Mouse (Mus musculus) c-Kit-positive CD71-positive TER-119-negative erythroid progenitor cells, embryonic 14.5 days (primary cell): ENCODE data around the gene Gm28308.

Experiments used
- DNase-seq: peaks from one replicate; pipeline ENCODE4 v3.0.0-alpha.2; 2013; ENCODE audit warnings: low read depth

The Gm28308 gene

GRCm38 (mm10) chr6:52153270-52153669, 59.9 kb downstream of the Gm28308 start:
- no peak for DNase-seq

- no peak for DNase-seq
Measured at GRCm38 (mm10) chr6:52152226-52153193, 60.6 kb downstream of the Gm28308 start.

DNA sequence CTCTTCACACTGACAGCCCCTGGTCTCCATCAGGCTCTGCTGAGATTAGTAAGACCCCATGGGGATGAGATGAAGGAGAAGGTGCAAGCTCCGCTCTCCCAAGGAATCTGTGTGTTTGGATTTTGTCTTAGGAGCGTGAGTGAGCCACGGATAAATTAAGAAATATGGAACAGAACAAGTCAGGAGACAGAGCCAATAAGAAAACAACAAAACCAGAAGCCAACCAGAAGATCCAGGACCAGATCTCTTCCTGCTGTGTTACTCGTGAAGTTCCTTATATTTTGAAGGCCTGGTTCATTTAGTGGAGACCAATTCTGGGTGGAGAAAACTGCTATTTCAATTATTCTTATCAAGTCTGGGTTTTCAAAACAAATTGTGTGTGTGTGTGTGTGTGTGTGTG, 61.6 kb downstream of the Gm28308 start:
- no peak for DNase-seq

DNA sequence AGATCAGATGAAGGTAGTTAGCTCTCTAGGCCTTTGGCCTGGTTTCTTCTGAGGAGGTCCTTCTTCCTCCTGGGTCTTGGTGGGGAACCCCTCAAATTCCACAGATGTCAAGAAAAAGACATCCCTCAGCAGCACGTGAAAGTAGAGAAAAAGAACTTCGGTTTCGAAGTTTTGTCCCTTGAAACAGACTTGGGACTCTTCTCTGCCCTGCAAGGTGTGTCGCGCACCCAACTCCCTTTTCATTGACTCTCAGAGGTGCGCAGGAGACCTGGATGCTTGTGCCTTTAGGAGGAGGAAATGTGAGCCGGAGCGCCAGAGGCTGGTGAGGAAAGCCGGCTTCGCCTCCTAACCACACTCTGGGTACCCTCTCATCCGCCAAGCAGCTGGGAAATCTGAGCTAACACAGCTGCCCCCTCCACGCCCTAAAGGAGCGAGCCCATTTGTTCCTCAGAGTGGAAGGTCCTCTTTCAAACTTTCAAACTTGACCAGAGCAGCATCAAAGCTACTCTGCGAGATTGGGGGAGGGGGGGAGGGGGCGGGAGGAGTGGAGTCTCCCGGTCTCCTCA, 62.7 kb downstream of the Gm28308 start:
- no peak for DNase-seq

- DNase-seq = no peak
Measured at GRCm38 (mm10) chr6:52139115-52139514, 74.0 kb downstream of the Gm28308 start.

GRCm38 (mm10) chr6:52138576-52138975, 74.6 kb downstream of the Gm28308 start:
- no peak for DNase-seq

DNA sequence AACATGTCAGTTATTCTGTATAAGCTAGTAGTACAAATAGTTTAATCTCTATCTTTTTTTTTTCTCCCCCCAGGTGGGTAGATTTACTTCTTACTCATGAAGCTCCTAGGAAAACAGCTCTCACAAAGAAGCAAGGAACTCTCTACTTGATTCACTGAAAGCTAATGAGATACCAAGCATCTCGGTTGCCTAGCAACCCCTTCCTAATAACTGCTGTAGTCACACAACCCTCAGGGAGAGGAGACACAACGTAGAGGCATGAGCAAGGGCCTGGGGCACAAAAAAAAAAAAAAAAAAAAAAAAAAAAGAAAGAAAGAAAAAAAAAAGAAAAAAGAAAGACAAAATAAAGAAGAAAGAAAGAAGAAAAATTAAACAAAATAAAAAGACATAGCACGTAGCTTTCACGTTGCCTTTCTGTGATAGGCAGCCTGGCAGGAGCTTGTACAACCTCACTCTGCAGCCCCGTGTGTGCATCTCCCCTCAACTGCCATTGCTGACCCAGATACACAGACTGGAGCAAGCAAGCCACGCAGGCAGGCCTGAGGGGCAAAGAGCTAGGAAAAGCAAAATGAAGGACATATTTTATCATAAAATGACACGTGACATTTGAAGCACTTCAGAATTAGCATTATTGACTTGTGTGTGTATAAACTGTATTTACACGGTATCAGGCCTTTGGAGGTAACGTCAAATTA, 75.2 kb downstream of the Gm28308 start:
- no peak for DNase-seq

- DNase-seq = no peak
Measured at GRCm38 (mm10) chr6:52123673-52124072, 89.5 kb downstream of the Gm28308 start.

GRCm38 (mm10) chr6:52121173-52121572, 92.0 kb downstream of the Gm28308 start:
- no peak for DNase-seq

DNA sequence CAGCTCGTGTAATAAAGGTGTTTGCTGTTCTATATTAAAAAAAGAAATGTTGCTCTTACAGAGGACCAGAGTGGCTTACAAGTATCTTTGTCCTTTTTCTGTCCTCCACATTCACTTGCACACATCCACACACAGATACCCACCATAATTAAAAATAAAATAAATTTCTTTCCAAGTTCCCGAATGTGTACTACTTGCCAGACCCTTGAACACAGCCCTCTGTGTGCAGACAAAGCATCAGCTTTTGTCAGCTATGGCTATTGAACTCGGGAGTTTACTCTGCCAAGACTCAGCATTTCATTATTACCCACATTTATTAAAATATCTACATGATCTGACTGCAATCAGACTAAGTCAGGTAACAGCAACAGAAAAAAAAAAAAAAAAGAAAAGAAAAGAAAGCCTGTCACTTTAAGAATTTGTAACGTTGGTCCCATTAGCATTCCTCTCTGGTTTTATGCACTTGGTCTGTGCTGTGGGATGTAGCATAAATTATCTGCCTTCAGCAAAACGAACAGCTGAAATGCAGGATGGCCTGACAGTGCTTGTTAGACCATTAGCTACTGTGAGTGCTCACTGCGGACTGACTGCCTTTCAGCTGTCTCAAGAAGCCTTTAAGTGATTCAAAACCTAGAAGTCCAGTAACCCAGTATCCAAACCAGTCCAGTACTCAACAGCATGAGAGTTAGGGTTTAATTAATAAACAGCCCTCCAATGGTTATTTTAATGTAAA, 94.1 kb downstream of the Gm28308 start:
- no peak for DNase-seq

GRCm38 (mm10) chr6:52115899-52116298, 97.2 kb downstream of the Gm28308 start:
- DNase-seq = no peak
